Mouse (Mus musculus) C2C12 (cell line): ENCODE results near the gene Zfp644. TPM values are rescaled to one million over a fixed set of nuclear protein-coding genes. Genes with fewer than 3 reads are reported as not detected.

Experiments
- H3K27me3 ChIP-seq: one replicate; pipeline ENCODE4 v1.6.1; 2011; ENCODE audit not compliant: control insufficient read depth, insufficient read depth, insufficient read length
- H3K36me3 ChIP-seq: one replicate; pipeline ENCODE4 v1.6.1; 2011; ENCODE audit not compliant: control insufficient read depth, insufficient read depth
- H3K4me3 ChIP-seq: one replicate; pipeline ENCODE4 v1.5.1; 2011; ENCODE audit warnings: mild to moderate bottlenecking, control low read depth; ENCODE audit not compliant: poor library complexity, insufficient read depth, severe bottlenecking
- H3K79me2 ChIP-seq: one replicate; pipeline ENCODE4 v1.6.1; 2011; ENCODE audit not compliant: control insufficient read depth, insufficient read depth
- H3K79me3 ChIP-seq: one replicate; pipeline ENCODE4 v1.6.1; 2011; ENCODE audit warnings: low read depth, control low read depth
- H3ac ChIP-seq: one replicate; pipeline ENCODE3; 2011; ENCODE audit warnings: low read depth; ENCODE audit not compliant: control insufficient read depth, insufficient read length
- CEBPB ChIP-seq: IDR thresholded peaks from one replicate; pipeline ENCODE4 v1.6.1; 2011; ENCODE audit warnings: low read depth, mild to moderate bottlenecking, control low read depth, moderate library complexity
- CTCF ChIP-seq: IDR thresholded peaks from one replicate; pipeline ENCODE4 v1.5.1; 2011; ENCODE audit not compliant: control insufficient read depth, insufficient read depth, insufficient read length
- FOSL1 ChIP-seq: IDR thresholded peaks from one replicate; pipeline ENCODE4 v1.8.0; 2011; ENCODE audit warnings: mild to moderate bottlenecking, low read length; ENCODE audit not compliant: poor library complexity, insufficient read depth, severe bottlenecking
- MAX ChIP-seq: IDR thresholded peaks from one replicate; pipeline ENCODE4 v1.6.1; 2011; ENCODE audit warnings: mild to moderate bottlenecking, control low read depth
- MYOD1 ChIP-seq: IDR thresholded peaks from one replicate; pipeline ENCODE4 v1.6.1; 2011; ENCODE audit warnings: low read depth; ENCODE audit not compliant: control insufficient read depth, insufficient read length
- MYOG ChIP-seq: IDR thresholded peaks from one replicate; pipeline ENCODE4 v1.6.1; 2011; ENCODE audit not compliant: control insufficient read depth, insufficient read length; ENCODE audit errors: extremely low read depth
- USF1 ChIP-seq: IDR thresholded peaks from one replicate; pipeline ENCODE4 v1.6.1; 2011; ENCODE audit warnings: low read depth, mild to moderate bottlenecking, control low read depth, moderate library complexity
- polyA plus RNA-seq: library from polyadenylated mRNA; unstranded; fragments of >200 nt; fragmentation: generic; extraction: Trizol; gene quantifications from one replicate; pipeline ENCODE4 v1.2.1, GENCODE M21; 2012; ENCODE audit warnings: missing spikeins

The Zfp644 gene
- polyA plus RNA-seq, 1 experiment, result 5.3 TPM

- Histone ChIP-seq H3K79me2 (no peaks in the 10 kb centered on the region), H3ac (no peak overlapping the region), H3K27me3 (no peaks in the 10 kb centered on the region), H3K79me3 (no peaks in the 10 kb centered on the region), H3K4me3 (no peak overlapping the region), H3K36me3 (peaks cover 9% of the 10 kb centered on the region)
- no peak for TF ChIP-seq CEBPB
- TF ChIP-seq MYOD1, result no peak
- TF ChIP-seq USF1, result peak; percentile 13
Observed at GRCm38 (mm10) chr5:106589670-106590069, 107.4 kb downstream of the Zfp644 start.

GRCm38 (mm10) chr5:106589006-106589405 is 108.1 kb downstream of the Zfp644 start:
- Histone ChIP-seq H3K36me3 (peaks cover 9% of the 10 kb centered on the region), H3K27me3 (no peaks in the 10 kb centered on the region), H3K79me2 (no peaks in the 10 kb centered on the region), H3ac (no peak overlapping the region), H3K79me3 (no peaks in the 10 kb centered on the region), H3K4me3 (no peak overlapping the region)
- TF ChIP-seq CEBPB, result no peak
- no peak for TF ChIP-seq MYOD1
- TF ChIP-seq USF1, result no peak
- TF ChIP-seq FOSL1, result no peak
- no peak for TF ChIP-seq MAX
- TF ChIP-seq CTCF, result no peak
- TF ChIP-seq MYOG, result no peak

- TF ChIP-seq MYOD1 (no peak), MAX (no peak), MYOG (no peak), CTCF (no peak), CEBPB (no peak), FOSL1 (no peak), USF1 (no peak)
Observed at GRCm38 (mm10) chr5:106580943-106581342, 116.1 kb downstream of the Zfp644 start.

GRCm38 (mm10) chr5:106577237-106577888 is 119.7 kb downstream of the Zfp644 start:
- Histone ChIP-seq H3ac (no peak overlapping the region), H3K27me3 (no peaks in the 10 kb centered on the region), H3K4me3 (no peak overlapping the region), H3K36me3 (no peaks in the 10 kb centered on the region), H3K79me2 (no peaks in the 10 kb centered on the region), H3K79me3 (no peaks in the 10 kb centered on the region)
- TF ChIP-seq MYOD1 (no peak), MAX (no peak), MYOG (no peak), USF1 (no peak), CTCF (no peak), FOSL1 (no peak), CEBPB (no peak)

More at GRCm38 (mm10) chr5:106580943-106581342, 116.1 kb downstream of the Zfp644 start:
- Histone ChIP-seq H3K79me2 (no peaks in the 10 kb centered on the region), H3K79me3 (no peaks in the 10 kb centered on the region), H3K27me3 (no peaks in the 10 kb centered on the region), H3K4me3 (no peak overlapping the region), H3ac (no peak overlapping the region), H3K36me3 (no peaks in the 10 kb centered on the region)

DNA sequence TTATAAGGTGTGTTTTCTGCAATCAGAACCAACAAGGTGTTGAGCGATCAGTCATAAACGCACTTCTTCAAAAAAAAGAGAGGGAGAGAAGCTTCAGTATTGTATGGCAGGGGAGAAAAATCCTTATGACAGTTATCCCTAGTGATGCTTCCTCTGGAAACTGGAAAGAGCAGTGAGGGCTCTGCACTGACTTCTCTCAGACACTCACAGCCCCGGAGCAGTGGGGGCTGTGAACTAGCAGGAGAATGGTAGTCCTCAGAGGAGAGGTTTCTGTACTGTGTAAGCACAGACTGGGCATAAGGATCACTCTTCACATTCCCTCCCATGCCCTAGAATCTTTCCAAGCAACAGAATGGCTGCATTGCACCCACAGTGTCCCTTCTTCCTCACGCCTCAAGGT is 122.0 kb downstream of the Zfp644 start:
- Histone ChIP-seq H3K4me3 (no peak overlapping the region), H3K36me3 (no peaks in the 10 kb centered on the region), H3K79me3 (no peaks in the 10 kb centered on the region), H3K27me3 (no peaks in the 10 kb centered on the region), H3K79me2 (no peaks in the 10 kb centered on the region), H3ac (no peak overlapping the region)
- TF ChIP-seq MYOG (no peak), FOSL1 (no peak), USF1 (no peak), CEBPB (no peak), CTCF (no peak), MYOD1 (no peak), MAX (no peak)

DNA sequence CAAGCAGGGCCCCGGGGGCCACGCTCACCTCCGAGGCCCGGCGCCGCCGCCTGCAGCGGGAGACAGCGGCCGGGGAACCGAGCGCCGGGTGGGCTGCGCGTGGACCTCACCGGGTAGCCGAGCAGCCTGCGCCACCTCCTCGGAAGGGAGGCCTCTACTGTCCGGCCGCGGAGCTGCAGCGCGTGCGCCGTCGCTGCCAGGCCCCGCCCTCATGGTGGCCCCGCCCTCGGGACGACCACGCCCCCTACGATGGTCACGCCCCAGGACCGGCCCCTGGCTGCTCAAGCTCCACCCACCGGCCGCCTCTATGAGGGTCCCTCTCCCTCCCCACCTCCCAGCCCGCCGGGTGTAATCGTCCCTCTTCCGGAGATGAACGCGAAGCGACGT is 122.5 kb downstream of the Zfp644 start:
- no peaks in the 10 kb centered on the region for H3K79me3 ChIP-seq
- no peak for TF ChIP-seq CTCF
- no peak for TF ChIP-seq CEBPB
- TF ChIP-seq USF1, result no peak
- TF ChIP-seq MYOD1, result no peak
- no peak for TF ChIP-seq FOSL1
- TF ChIP-seq MAX, result no peak
- no peak for TF ChIP-seq MYOG
- H3K27me3 ChIP-seq, result no peaks in the 10 kb centered on the region

More for the DNA sequence above, 122.5 kb downstream of the Zfp644 start:
- Histone ChIP-seq H3K79me2 (no peaks in the 10 kb centered on the region), H3ac (no peak overlapping the region), H3K36me3 (no peaks in the 10 kb centered on the region), H3K4me3 (no peak overlapping the region)
